Mouse (Mus musculus) C2C12 (cell line): Measurements from ENCODE around the gene Fli1. TPM values are rescaled to one million over a fixed set of nuclear protein-coding genes. Genes with fewer than 3 reads are reported as not detected.

Source experiments
- H3K27me3 ChIP-seq: one replicate; pipeline ENCODE4 v1.6.1; 2011; ENCODE audit not compliant: control insufficient read depth, insufficient read depth, insufficient read length
- H3K36me3 ChIP-seq: one replicate; pipeline ENCODE4 v1.6.1; 2011; ENCODE audit not compliant: control insufficient read depth, insufficient read depth
- H3K4me3 ChIP-seq: one replicate; pipeline ENCODE4 v1.5.1; 2011; ENCODE audit warnings: mild to moderate bottlenecking, control low read depth; ENCODE audit not compliant: poor library complexity, insufficient read depth, severe bottlenecking
- H3K79me2 ChIP-seq: one replicate; pipeline ENCODE4 v1.6.1; 2011; ENCODE audit not compliant: control insufficient read depth, insufficient read depth
- H3K79me3 ChIP-seq: one replicate; pipeline ENCODE4 v1.6.1; 2011; ENCODE audit warnings: low read depth, control low read depth
- H3ac ChIP-seq: one replicate; pipeline ENCODE3; 2011; ENCODE audit warnings: low read depth; ENCODE audit not compliant: control insufficient read depth, insufficient read length
- CEBPB ChIP-seq: IDR thresholded peaks from one replicate; pipeline ENCODE4 v1.6.1; 2011; ENCODE audit warnings: low read depth, mild to moderate bottlenecking, control low read depth, moderate library complexity
- CTCF ChIP-seq: IDR thresholded peaks from one replicate; pipeline ENCODE4 v1.5.1; 2011; ENCODE audit not compliant: control insufficient read depth, insufficient read depth, insufficient read length
- FOSL1 ChIP-seq: IDR thresholded peaks from one replicate; pipeline ENCODE4 v1.8.0; 2011; ENCODE audit warnings: mild to moderate bottlenecking, low read length; ENCODE audit not compliant: poor library complexity, insufficient read depth, severe bottlenecking
- MAX ChIP-seq: IDR thresholded peaks from one replicate; pipeline ENCODE4 v1.6.1; 2011; ENCODE audit warnings: mild to moderate bottlenecking, control low read depth
- MYOD1 ChIP-seq: IDR thresholded peaks from one replicate; pipeline ENCODE4 v1.6.1; 2011; ENCODE audit warnings: low read depth; ENCODE audit not compliant: control insufficient read depth, insufficient read length
- MYOG ChIP-seq: IDR thresholded peaks from one replicate; pipeline ENCODE4 v1.6.1; 2011; ENCODE audit not compliant: control insufficient read depth, insufficient read length; ENCODE audit errors: extremely low read depth
- USF1 ChIP-seq: IDR thresholded peaks from one replicate; pipeline ENCODE4 v1.6.1; 2011; ENCODE audit warnings: low read depth, mild to moderate bottlenecking, control low read depth, moderate library complexity
- polyA plus RNA-seq: library from polyadenylated mRNA; unstranded; fragments of >200 nt; fragmentation: generic; extraction: Trizol; gene quantifications from one replicate; pipeline ENCODE4 v1.2.1, GENCODE M21; 2012; ENCODE audit warnings: missing spikeins

The Fli1 gene
- polyA plus RNA-seq, 1 experiment = not detected

GRCm38 (mm10) chr9:32506161-32506560 is 36.5 kb downstream of the Fli1 start:
- Histone ChIP-seq H3K79me3 (no peaks in the 10 kb centered on the region), H3K36me3 (no peaks in the 10 kb centered on the region), H3ac (no peak overlapping the region), H3K79me2 (no peaks in the 10 kb centered on the region), H3K27me3 (peaks cover 62% of the 10 kb centered on the region), H3K4me3 (no peak overlapping the region)
- TF ChIP-seq USF1 = no peak
- no peak for TF ChIP-seq MYOG
- no peak for TF ChIP-seq MYOD1
- no peak for TF ChIP-seq FOSL1
- TF ChIP-seq MAX = no peak
- TF ChIP-seq CEBPB = no peak
- TF ChIP-seq CTCF = no peak

- TF ChIP-seq USF1 (no peak), MYOD1 (no peak), MAX (no peak), FOSL1 (no peak), CTCF (no peak), CEBPB (no peak), MYOG (no peak)
- no peak overlapping the region for H3ac ChIP-seq
- no peak overlapping the region for H3K4me3 ChIP-seq
- H3K79me2 ChIP-seq = no peaks in the 10 kb centered on the region
- peaks cover 66% of the 10 kb centered on the region for H3K27me3 ChIP-seq
- no peaks in the 10 kb centered on the region for H3K36me3 ChIP-seq
- H3K79me3 ChIP-seq = no peaks in the 10 kb centered on the region
These were observed 37.1 kb downstream of the Fli1 start for GRCm38 (mm10) chr9:32505460-32506075.

- Histone ChIP-seq H3K4me3 (no peak overlapping the region), H3K36me3 (no peaks in the 10 kb centered on the region), H3ac (no peak overlapping the region), H3K79me2 (no peaks in the 10 kb centered on the region), H3K27me3 (peaks cover 67% of the 10 kb centered on the region), H3K79me3 (no peaks in the 10 kb centered on the region)
- TF ChIP-seq MYOD1 (no peak), USF1 (no peak), MAX (no peak)
These were observed 38.6 kb downstream of the Fli1 start for GRCm38 (mm10) chr9:32503995-32504451.

- TF ChIP-seq MYOD1 = no peak
- TF ChIP-seq MYOG = no peak
- TF ChIP-seq CTCF = no peak
- no peak for TF ChIP-seq CEBPB
- no peak for TF ChIP-seq MAX
- no peak for TF ChIP-seq USF1
- no peak for TF ChIP-seq FOSL1
- Histone ChIP-seq H3K4me3 (no peak overlapping the region), H3K79me2 (no peaks in the 10 kb centered on the region), H3K79me3 (no peaks in the 10 kb centered on the region), H3ac (no peak overlapping the region), H3K27me3 (peaks cover 65% of the 10 kb centered on the region), H3K36me3 (no peaks in the 10 kb centered on the region)
These were observed 39.2 kb downstream of the Fli1 start for GRCm38 (mm10) chr9:32503423-32503822.

- Histone ChIP-seq H3ac (no peak overlapping the region), H3K79me2 (no peaks in the 10 kb centered on the region), H3K4me3 (no peak overlapping the region), H3K27me3 (peaks cover 62% of the 10 kb centered on the region), H3K36me3 (no peaks in the 10 kb centered on the region), H3K79me3 (no peaks in the 10 kb centered on the region)
- TF ChIP-seq USF1 = no peak
- TF ChIP-seq MYOD1 = no peak
- no peak for TF ChIP-seq FOSL1
- no peak for TF ChIP-seq MAX
These were observed 40.2 kb downstream of the Fli1 start for GRCm38 (mm10) chr9:32502256-32503010.

GRCm38 (mm10) chr9:32500886-32501285 is 41.8 kb downstream of the Fli1 start:
- Histone ChIP-seq H3K27me3 (peaks cover 59% of the 10 kb centered on the region), H3K36me3 (no peaks in the 10 kb centered on the region)

More at GRCm38 (mm10) chr9:32500886-32501285, 41.8 kb downstream of the Fli1 start:
- no peak overlapping the region for H3K4me3 ChIP-seq
- H3K79me3 ChIP-seq = no peaks in the 10 kb centered on the region
- H3ac ChIP-seq = no peak overlapping the region
- TF ChIP-seq FOSL1 (no peak), MYOD1 (no peak), CTCF (no peak), MYOG (no peak), MAX (no peak), USF1 (no peak), CEBPB (no peak)
- H3K79me2 ChIP-seq = no peaks in the 10 kb centered on the region
